Mouse (Mus musculus): ENCODE results near the gene A230072I06Rik. TPM values are rescaled to one million over a fixed set of nuclear protein-coding genes. Genes with fewer than 3 reads are reported as not detected.

Gene A230072I06Rik
- not detected for total RNA-seq (2021)

- no peak for DNase-seq
- intact Hi-C loops (cut with DNase I) = no loop called here
These were observed at the start of gene A230072I06Rik for GRCm38 (mm10) chr8:12278663-12279312. A230072I06Rik (plus strand) TSS chr8:12278819.

- intact Hi-C loops (cut with DNase I) = no loop called here
- DNase-seq = no peak
These were observed 44.6 kb upstream of the A230072I06Rik start for GRCm38 (mm10) chr8:12234039-12234438.

- DNase-seq = no peak
- intact Hi-C loops (cut with DNase I) = no loop called here
These were observed 39.8 kb upstream of the A230072I06Rik start for GRCm38 (mm10) chr8:12238775-12239174.

- intact Hi-C loops (cut with DNase I) = no loop called here
- DNase-seq = no peak
These were observed 38.5 kb upstream of the A230072I06Rik start for GRCm38 (mm10) chr8:12240143-12240542.

GRCm38 (mm10) chr8:12243746-12244145 lies 34.9 kb upstream of the A230072I06Rik start:
- intact Hi-C loops (cut with DNase I) = no loop called here
- no peak for DNase-seq

DNA sequence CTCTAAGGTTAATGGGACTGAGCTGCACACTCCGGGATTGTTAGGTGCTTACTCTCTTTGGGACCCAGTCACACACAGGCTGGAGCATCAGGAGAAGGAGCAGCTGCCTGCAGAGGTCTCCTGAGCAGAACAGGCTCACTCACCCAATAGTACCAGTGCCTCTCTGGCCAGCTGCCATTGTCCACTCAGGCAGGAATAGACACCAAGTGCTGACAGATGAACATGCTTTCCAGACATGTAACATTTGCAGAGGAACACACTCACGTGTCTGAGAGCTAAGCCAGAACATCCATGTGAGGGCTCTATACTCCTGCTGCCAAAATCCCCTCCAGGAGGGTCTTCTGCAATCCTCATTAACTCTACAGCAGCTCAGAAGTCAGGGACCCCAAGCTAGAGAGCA lies 18.7 kb upstream of the A230072I06Rik start:
- intact Hi-C loops (cut with DNase I) = no loop called here
- DNase-seq = peak; percentile 80 to 83

- intact Hi-C loops (cut with DNase I) = no loop called here
- no peak for DNase-seq
These were observed 18.1 kb upstream of the A230072I06Rik start for GRCm38 (mm10) chr8:12260476-12261029.

- intact Hi-C loops (cut with DNase I) = no loop called here
These were observed 17.1 kb upstream of the A230072I06Rik start for GRCm38 (mm10) chr8:12261556-12261955.

GRCm38 (mm10) chr8:12264996-12265395 lies 13.6 kb upstream of the A230072I06Rik start:
- intact Hi-C loops (cut with DNase I) = no loop called here
- DNase-seq = no peak

More at GRCm38 (mm10) chr8:12261556-12261955, 17.1 kb upstream of the A230072I06Rik start:
- no peak for DNase-seq

GRCm38 (mm10) chr8:12267863-12268262 lies 10.8 kb upstream of the A230072I06Rik start:
- intact Hi-C loops (cut with DNase I) = no loop called here

GRCm38 (mm10) chr8:12268306-12268829 lies 10.3 kb upstream of the A230072I06Rik start:
- intact Hi-C loops (cut with DNase I) = no loop called here

More at GRCm38 (mm10) chr8:12267863-12268262, 10.8 kb upstream of the A230072I06Rik start:
- no peak for DNase-seq

DNA sequence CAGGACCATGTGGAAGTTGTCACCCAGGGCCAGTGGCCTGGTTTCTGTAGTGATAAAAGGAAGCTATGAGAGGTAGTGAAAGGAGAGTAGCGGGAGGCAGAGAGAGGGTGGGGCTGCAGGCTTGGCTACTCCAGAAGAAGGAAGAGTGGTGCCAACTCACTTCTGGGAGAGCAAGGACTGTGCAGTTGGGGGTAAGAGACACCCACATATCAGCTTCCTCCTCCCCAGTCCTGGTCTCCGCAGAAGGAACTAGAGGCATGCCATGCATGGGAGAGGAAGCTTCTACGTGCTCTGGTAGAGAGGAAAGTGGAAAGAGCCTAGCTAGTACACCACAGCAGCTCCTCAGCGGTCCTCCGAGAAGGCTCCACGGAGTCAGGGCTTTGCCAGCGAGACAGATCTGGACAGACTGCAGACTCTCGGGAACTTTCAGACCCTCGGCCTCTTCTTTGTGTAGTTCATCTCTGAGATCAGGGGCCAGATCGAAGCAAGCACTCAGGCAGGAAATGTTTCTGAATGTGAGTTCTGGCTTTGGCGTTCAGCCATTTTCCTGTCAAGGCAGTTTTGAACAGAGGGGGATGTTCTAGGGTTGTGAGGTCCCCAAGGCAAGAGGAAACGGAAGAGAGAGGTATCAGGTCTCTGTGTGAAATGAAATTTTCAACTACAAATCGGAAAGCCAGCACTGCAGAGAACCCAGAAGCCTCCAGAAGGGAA lies 1.0 kb downstream of the A230072I06Rik start:
- peak; percentile 2 to 18 for DNase-seq
- intact Hi-C loops (cut with DNase I) = no loop called here

More at GRCm38 (mm10) chr8:12268306-12268829, 10.3 kb upstream of the A230072I06Rik start:
- DNase-seq = no peak

DNA sequence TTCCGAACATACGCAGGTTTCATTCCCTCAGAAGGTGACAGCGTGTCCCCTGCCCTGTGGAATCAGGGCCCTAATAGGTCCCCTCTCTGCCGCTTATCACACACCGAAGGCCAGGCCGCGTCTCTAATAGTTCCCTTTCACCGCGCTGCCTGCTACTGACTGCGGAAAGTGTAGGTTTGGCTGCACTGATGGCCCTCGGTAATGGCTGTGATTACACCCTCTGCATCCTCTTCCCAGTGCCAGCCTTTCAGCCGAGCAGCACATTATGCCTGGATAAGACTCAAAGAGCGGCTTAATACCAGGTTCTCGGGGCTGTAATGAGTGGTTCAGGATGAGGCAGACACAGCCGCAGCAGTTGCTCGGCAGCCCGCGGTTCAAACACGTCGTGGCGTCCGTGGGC lies 3.5 kb downstream of the A230072I06Rik start:
- intact Hi-C loops (cut with DNase I) = no loop called here
- no peak for DNase-seq

DNA sequence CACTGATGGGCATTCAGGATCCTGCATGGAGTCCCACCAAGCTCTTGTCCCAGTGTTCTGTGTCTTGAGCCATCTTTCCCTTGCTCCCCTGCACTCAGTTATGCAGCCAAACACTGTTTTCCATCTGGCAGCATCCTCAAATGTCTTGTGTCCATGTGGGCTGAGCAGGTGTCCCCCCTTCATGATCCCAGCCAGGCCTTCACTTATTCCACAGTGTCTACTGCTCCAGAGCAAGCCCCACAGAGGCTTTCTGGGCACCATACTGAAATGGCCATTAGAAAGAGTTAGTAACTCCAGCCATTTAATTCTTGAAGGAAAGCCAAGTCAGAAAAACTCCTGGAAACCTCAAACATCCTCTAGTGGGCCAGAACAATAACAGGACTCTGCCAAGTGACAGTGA lies 11.9 kb downstream of the A230072I06Rik start:
- intact Hi-C loops (cut with DNase I) = no loop called here
- DNase-seq = no peak

GRCm38 (mm10) chr8:12298326-12298950 lies 19.8 kb downstream of the A230072I06Rik start:
- intact Hi-C loops (cut with DNase I) = no loop called here
- DNase-seq = no peak

- intact Hi-C loops (cut with DNase I) = no loop called here
- no peak for DNase-seq
These were observed 23.4 kb downstream of the A230072I06Rik start for GRCm38 (mm10) chr8:12301998-12302397.

- intact Hi-C loops (cut with DNase I) = no loop called here
These were observed 34.5 kb downstream of the A230072I06Rik start for GRCm38 (mm10) chr8:12312975-12313734.

GRCm38 (mm10) chr8:12314258-12314657 lies 35.6 kb downstream of the A230072I06Rik start:
- intact Hi-C loops (cut with DNase I) = no loop called here
- no peak for DNase-seq

More at GRCm38 (mm10) chr8:12312975-12313734, 34.5 kb downstream of the A230072I06Rik start:
- no peak for DNase-seq

DNA sequence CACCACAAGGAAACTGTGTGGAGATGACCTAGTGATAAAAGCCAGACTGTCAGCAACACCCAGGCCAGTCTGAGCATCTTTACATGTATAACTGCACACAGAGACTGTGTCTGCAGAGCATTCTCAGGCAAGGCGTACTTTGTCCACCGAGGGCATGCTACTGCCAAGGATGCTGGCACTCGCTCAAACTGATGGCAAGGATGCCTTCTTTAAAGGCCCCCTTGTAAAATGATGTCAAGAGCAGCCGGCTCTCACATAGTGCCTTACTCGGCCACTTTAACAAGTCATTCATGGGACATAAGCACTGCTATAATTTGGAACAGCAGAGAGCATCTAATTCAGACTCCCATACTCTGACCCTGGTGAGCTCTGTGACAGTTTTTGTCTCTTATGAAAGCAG lies 36.6 kb downstream of the A230072I06Rik start:
- DNase-seq = no peak
- intact Hi-C loops (cut with DNase I) = no loop called here

GRCm38 (mm10) chr8:12319755-12320455 lies 41.3 kb downstream of the A230072I06Rik start:
- intact Hi-C loops (cut with DNase I) = no loop called here
- no peak for DNase-seq
